Mouse (Mus musculus) midbrain, embryonic 14.5 days (tissue): ENCODE data around the gene Evi5l. TPM values are rescaled to one million over a fixed set of nuclear protein-coding genes. Genes with fewer than 3 reads are reported as not detected.

Experiments
- ATAC-seq: fragments of 200-750 bp; cut with Nextera tagmentation; 2 replicates; pipeline ENCODE4 v1.8.0; 2017; ENCODE audit warnings: moderate number of reproducible peaks, moderate library complexity; ENCODE audit not compliant: low FRiP score, low TSS enrichment
- DNase-seq: peaks from one replicate; pipeline ENCODE4 v3.0.0-alpha.2; 2015
- H3K27ac ChIP-seq: fragments of 300-500 bp; sonication (generic); replicated peaks from 2 replicates; pipeline ENCODE4 v1.5.1; 2014; ENCODE audit warnings: mild to moderate bottlenecking, low read depth, low read length, moderate library complexity
- H3K27me3 ChIP-seq: fragments of 300-500 bp; sonication (generic); 2 replicates; pipeline ENCODE4 v1.6.1; 2014; ENCODE audit warnings: low read length, control low read depth, mixed read lengths; ENCODE audit not compliant: control insufficient read depth, insufficient read depth
- H3K36me3 ChIP-seq: fragments of 300-500 bp; sonication (generic); 2 replicates; pipeline ENCODE4 v1.6.1; 2014; ENCODE audit warnings: low read length, control low read depth; ENCODE audit not compliant: control insufficient read depth, insufficient read depth
- H3K4me1 ChIP-seq: fragments of 300-500 bp; sonication (generic); 2 replicates; pipeline ENCODE4 v1.6.1; 2014; ENCODE audit warnings: mild to moderate bottlenecking, antibody characterized with exemption, low read length, control low read depth; ENCODE audit not compliant: control insufficient read depth, insufficient read depth
- H3K4me2 ChIP-seq: fragments of 300-500 bp; sonication (generic); 2 replicates; pipeline ENCODE4 v1.6.1; 2014; ENCODE audit warnings: mild to moderate bottlenecking, low read length, moderate library complexity
- H3K4me3 ChIP-seq: fragments of 300-500 bp; sonication (generic); replicated peaks from 2 replicates; pipeline ENCODE4 v1.5.1; 2014; ENCODE audit warnings: low read depth, low read length
- H3K9ac ChIP-seq: fragments of 300-500 bp; sonication (generic); replicated peaks from 2 replicates; pipeline ENCODE4 v1.6.1; 2014; ENCODE audit warnings: mild to moderate bottlenecking, low read length, moderate library complexity
- H3K9me3 ChIP-seq: fragments of 300-500 bp; sonication (generic); 2 replicates; pipeline ENCODE4 v1.6.1; 2016; ENCODE audit warnings: low read length, control low read depth, mixed read lengths; ENCODE audit not compliant: control insufficient read depth
- WGBS: fragments of 180-500 bp; shearing (Covaris S2); extraction: QIAGEN DNeasy Blood & Tissue Kit; methylation state at CpG from one replicate; pipeline ENCODE4 v1.1.7; 2014; 5-methylcytosine and 5-hydroxymethylcytosine counted together
- polyA plus RNA-seq: library from polyadenylated mRNA; unstranded; fragments of >200 nt; fragmentation: Nextera tagmentation; extraction: Ambion mirVana; gene quantifications from 2 replicates; pipeline ENCODE4 v1.2.1, GENCODE M21; 2014

Gene Evi5l
- polyA plus RNA-seq, 1 experiment from 2014 or later = 93.6 TPM

GRCm38 (mm10) chr8:4192807-4193587 is 26.6 kb downstream of the Evi5l start:
- Histone ChIP-seq H3K4me2 (peak overlapping the region; percentile 3), H3K27ac (peak overlapping the region; percentile 70), H3K9ac (no peak overlapping the region), H3K36me3 (peaks cover 72% of the 10 kb centered on the region), H3K4me1 (peaks cover 5% of the 10 kb centered on the region; the same call in 1 of the 2 replicates), H3K4me3 (no peak overlapping the region), H3K9me3 (no peaks in the 10 kb centered on the region), H3K27me3 (no peaks in the 10 kb centered on the region)
- ATAC-seq = peak; percentile 85
- DNase-seq = peak; percentile 91
- WGBS = 2% methylated on average over 18 of the region's 18 CpGs

- no peak overlapping the region for H3K4me3 ChIP-seq
- no peaks in the 10 kb centered on the region for H3K9me3 ChIP-seq
- H3K4me2 ChIP-seq = peak overlapping the region; percentile 3; the same call in 1 of the 2 replicates
- H3K4me1 ChIP-seq = peaks cover 5% of the 10 kb centered on the region; the same call in 1 of the 2 replicates
- ATAC-seq (peak; percentile 3; the same call in 1 of the 2 replicates), DNase-seq (no peak)
- H3K9ac ChIP-seq = no peak overlapping the region
- peaks cover 70% of the 10 kb centered on the region for H3K36me3 ChIP-seq
- WGBS = 56% methylated on average over 7 of the region's 7 CpGs
- peak overlapping the region; percentile 70; the same call in 1 of the 2 replicates for H3K27ac ChIP-seq
- H3K27me3 ChIP-seq = no peaks in the 10 kb centered on the region
Observed at GRCm38 (mm10) chr8:4193588-4193894, 27.2 kb downstream of the Evi5l start.

DNA sequence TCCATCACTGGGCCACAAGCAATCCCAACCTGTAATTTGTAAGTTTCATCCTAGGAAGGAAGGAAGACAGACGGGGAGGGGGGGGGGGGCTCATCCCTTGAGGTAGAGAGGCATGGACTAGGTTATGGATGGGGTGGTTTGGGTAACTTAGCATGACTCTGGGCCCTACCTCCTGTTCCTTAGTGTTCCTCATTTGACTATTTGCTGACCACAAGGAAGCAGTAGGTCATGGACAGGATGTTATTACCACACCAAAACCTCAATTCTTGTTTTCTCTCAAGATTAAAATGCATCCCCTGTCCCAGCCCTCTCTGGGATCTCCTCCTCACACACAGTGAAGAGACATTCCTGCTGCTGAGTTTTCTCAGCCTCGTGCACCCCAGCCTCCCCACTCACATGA is 35.0 kb downstream of the Evi5l start:
- no peak overlapping the region for H3K27ac ChIP-seq
- H3K9ac ChIP-seq = no peak overlapping the region
- no peak for DNase-seq
- no peak overlapping the region for H3K4me2 ChIP-seq
- WGBS = 63% methylated on average over 2 of the region's 2 CpGs
- H3K27me3 ChIP-seq = peaks cover 11% of the 10 kb centered on the region; the same call in 1 of the 2 replicates
- peaks cover 92% of the 10 kb centered on the region for H3K36me3 ChIP-seq
- no peak overlapping the region for H3K4me3 ChIP-seq
- H3K9me3 ChIP-seq = no peaks in the 10 kb centered on the region
- no peak for ATAC-seq
- H3K4me1 ChIP-seq = no peaks in the 10 kb centered on the region

DNA sequence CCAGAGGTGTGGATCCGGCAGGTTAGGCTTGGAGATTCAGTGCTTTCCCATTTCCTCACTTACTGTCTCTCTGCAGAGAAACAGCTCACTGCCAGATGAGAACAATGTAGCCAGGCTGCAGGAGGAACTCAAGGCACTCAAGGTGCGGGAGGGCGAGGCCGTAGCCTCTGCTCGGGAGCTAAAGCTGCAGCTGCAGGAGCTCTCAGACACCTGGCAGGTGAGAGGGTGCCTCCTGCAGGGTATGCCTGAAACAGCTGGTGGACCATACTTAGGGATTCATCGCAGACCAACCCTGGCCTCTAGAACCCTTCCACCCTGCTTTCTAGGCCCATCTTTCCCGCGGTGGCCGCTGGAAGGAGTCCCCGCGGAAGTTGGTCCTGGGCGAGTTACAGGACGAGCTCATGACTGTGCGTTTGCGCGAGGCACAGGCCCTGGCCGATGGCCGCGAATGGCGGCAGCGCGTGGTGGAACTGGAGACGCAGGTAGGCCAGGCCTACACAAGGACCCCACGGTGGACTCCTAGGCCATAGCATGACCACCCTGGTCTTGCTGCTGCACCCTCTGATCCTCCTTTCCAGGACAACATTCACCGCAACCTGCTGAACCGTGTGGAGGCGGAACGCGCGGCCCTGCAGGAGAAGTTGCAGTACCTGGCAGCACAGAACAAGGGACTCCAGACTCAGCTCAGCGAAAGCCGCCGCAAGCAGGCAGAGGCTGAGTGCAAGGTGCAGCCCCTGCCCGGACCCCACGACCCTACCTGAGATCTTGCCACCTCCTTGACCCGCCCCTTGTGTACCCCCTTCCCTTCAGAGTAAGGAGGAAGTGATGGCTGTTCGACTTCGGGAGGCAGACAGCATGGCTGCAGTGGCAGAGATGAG is 39.1 kb downstream of the Evi5l start:
- ATAC-seq (no peak), DNase-seq (no peak)
- H3K4me2 ChIP-seq = no peak overlapping the region
- H3K9ac ChIP-seq = peak overlapping the region; percentile 23; the same call in 1 of the 2 replicates
- peaks cover 11% of the 10 kb centered on the region; the same call in 1 of the 2 replicates for H3K27me3 ChIP-seq
- 19% methylated on average over 38 of the region's 38 CpGs for whole genome bisulfite sequencing
- H3K4me1 ChIP-seq = no peaks in the 10 kb centered on the region; the same call in 1 of the 2 replicates
- peaks cover 93% of the 10 kb centered on the region for H3K36me3 ChIP-seq
- H3K4me3 ChIP-seq = no peak overlapping the region
- no peaks in the 10 kb centered on the region for H3K9me3 ChIP-seq
- H3K27ac ChIP-seq = no peak overlapping the region

GRCm38 (mm10) chr8:4206182-4207015 is 40.0 kb downstream of the Evi5l start:
- H3K4me3 ChIP-seq = no peak overlapping the region
- ATAC-seq (no peak), DNase-seq (peak; percentile 34)
- H3K27ac ChIP-seq = no peak overlapping the region
- peak overlapping the region; percentile 3; the same call in 1 of the 2 replicates for H3K4me2 ChIP-seq
- H3K4me1 ChIP-seq = no peaks in the 10 kb centered on the region; the same call in 1 of the 2 replicates
- no peaks in the 10 kb centered on the region for H3K9me3 ChIP-seq
- H3K36me3 ChIP-seq = peaks cover 95% of the 10 kb centered on the region
- H3K9ac ChIP-seq = peak overlapping the region; percentile 23; the same call in 1 of the 2 replicates
- 10% methylated on average over 44 of the region's 44 CpGs for WGBS
- H3K27me3 ChIP-seq = peaks cover 11% of the 10 kb centered on the region; the same call in 1 of the 2 replicates

GRCm38 (mm10) chr8:4207016-4207350 is 40.6 kb downstream of the Evi5l start:
- Histone ChIP-seq H3K27ac (no peak overlapping the region), H3K4me1 (no peaks in the 10 kb centered on the region; the same call in 1 of the 2 replicates), H3K27me3 (peaks cover 11% of the 10 kb centered on the region; the same call in 1 of the 2 replicates), H3K4me3 (no peak overlapping the region), H3K4me2 (no peak overlapping the region), H3K9me3 (no peaks in the 10 kb centered on the region), H3K36me3 (peaks cover 90% of the 10 kb centered on the region), H3K9ac (no peak overlapping the region; the same call in 1 of the 2 replicates)
- DNase-seq (no peak), ATAC-seq (no peak)
- 46% methylated on average over 2 of the region's 2 CpGs for WGBS

- H3K27ac ChIP-seq = no peak overlapping the region
Observed at GRCm38 (mm10) chr8:4211097-4211496, 44.7 kb downstream of the Evi5l start.

DNA sequence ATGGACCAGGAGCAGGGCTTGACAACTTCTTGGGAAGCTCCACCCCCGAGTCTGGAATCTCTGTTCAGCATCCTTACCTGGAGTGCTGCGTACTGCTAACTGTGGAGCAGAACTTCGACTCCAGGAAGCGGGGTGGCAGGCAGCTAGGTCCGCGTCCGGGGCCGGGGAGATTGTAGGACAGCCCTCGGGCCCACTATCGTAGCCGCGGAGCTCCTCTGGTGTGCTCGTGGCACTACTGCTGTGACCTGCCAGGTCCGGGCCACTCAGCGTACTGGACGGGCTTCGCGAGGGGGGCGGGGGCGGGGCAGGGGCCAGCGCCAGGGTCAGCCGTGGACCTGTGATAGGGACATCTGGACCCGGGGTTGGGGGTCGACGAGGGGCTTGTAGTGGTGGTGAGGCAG is 46.4 kb downstream of the Evi5l start:
- H3K4me1 ChIP-seq = peaks cover 39% of the 10 kb centered on the region

More at GRCm38 (mm10) chr8:4211097-4211496, 44.7 kb downstream of the Evi5l start:
- no peak overlapping the region for H3K9ac ChIP-seq
- H3K4me1 ChIP-seq = peaks cover 35% of the 10 kb centered on the region
- H3K4me3 ChIP-seq = no peak overlapping the region
- ATAC-seq (no peak), DNase-seq (no peak)
- no peaks in the 10 kb centered on the region for H3K27me3 ChIP-seq
- peaks cover 63% of the 10 kb centered on the region for H3K36me3 ChIP-seq
- peak overlapping the region; percentile 17 for H3K4me2 ChIP-seq
- 70% methylated on average over 6 of the region's 6 CpGs for WGBS
- H3K9me3 ChIP-seq = no peaks in the 10 kb centered on the region

More for the DNA sequence above, 46.4 kb downstream of the Evi5l start:
- no peaks in the 10 kb centered on the region for H3K27me3 ChIP-seq
- H3K9me3 ChIP-seq = no peaks in the 10 kb centered on the region
- WGBS = 4% methylated on average over 25 of the region's 25 CpGs
- ATAC-seq = no peak
- peak overlapping the region; percentile 55 for H3K27ac ChIP-seq
- peak; percentile 55 for DNase-seq
- peak overlapping the region; percentile 66 for H3K9ac ChIP-seq
- H3K4me3 ChIP-seq = peak overlapping the region; percentile 46
- peaks cover 46% of the 10 kb centered on the region for H3K36me3 ChIP-seq
- H3K4me2 ChIP-seq = peak overlapping the region; percentile 96
